22 mouse cellular contexts compared by ENCODE assay signal in the genomic region with DNA sequence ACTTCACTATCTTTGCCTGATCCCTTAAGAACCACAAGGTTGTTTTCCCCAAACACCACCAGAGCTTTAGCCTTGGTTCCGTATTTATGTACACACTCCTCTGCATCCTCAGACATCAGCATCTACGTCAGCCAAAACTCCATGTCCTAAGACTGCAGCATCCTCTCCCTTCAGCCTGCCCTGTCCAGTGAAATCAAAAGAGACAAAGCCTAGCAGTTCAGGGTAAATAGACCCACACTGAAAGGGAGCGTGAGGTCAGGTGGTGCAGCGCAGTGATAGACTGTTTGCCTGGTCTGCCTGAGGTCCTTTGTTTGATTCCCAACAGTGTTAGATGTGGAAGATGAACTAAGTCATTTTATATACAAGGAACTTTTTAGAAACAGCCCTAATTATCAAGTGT. TPM values are rescaled to one million over a fixed set of nuclear protein-coding genes. Genes with fewer than 3 reads are reported as not detected.
A peak's percentile ranks its signal among the peaks of the same experiment; 100 is the strongest.
DNase-seq lines count a peak whose midpoint lies in the region; ATAC-seq and TF ChIP-seq lines count a peak whose summit lies in the region.
"Had no signal": no experiment of that assay in that cellular context is flagged by ENCODE, and none has a peak within 500 bp of the region (broad histone marks: within the 10 kb centered on the region; RNA-seq: fewer than 3 reads in every experiment).

No protein-coding gene starts in this region.

- H3K36me3 ChIP-seq in forebrain, embryonic 10.5 days (replicated peaks) = no peaks in the 10 kb centered on the region
- H3K36me3 ChIP-seq in forebrain, embryonic 16.5 days (ENCODE audit: control insufficient read depth, insufficient read depth) = no peaks in the 10 kb centered on the region
- peaks cover 3% of the 10 kb centered on the region; the same call in 1 of the 2 replicates for H3K36me3 ChIP-seq in hindbrain, embryonic 12.5 days
- H3K36me3 ChIP-seq in hindbrain, postnatal 0 days (ENCODE audit: insufficient read depth, low read length) = no peaks in the 10 kb centered on the region
- no peaks in the 10 kb centered on the region for H3K36me3 ChIP-seq in stomach, embryonic 16.5 days (ENCODE audit: control insufficient read depth, insufficient read depth, low read length)
- no peaks in the 10 kb centered on the region for H3K36me3 ChIP-seq in stomach, postnatal 0 days (ENCODE audit: control insufficient read depth, insufficient read depth, low read length)
- H3K36me3 ChIP-seq: heart, embryonic 15.5 days; liver, embryonic 12.5 days had no signal

- no peak for TF ChIP-seq CTCF in hindbrain, postnatal 0 days (IDR thresholded peaks at IDR 0.05; ENCODE audit: low read depth)
- TF ChIP-seq CTCF in stomach, postnatal 0 days (IDR thresholded peaks at IDR 0.05; ENCODE audit: low read depth) = no peak

- no peak overlapping the region for H3K4me3 ChIP-seq in forebrain, embryonic 10.5 days
- no peak overlapping the region for H3K4me3 ChIP-seq in forebrain, embryonic 16.5 days (replicated peaks; ENCODE audit: low read length)
- no peak overlapping the region for H3K4me3 ChIP-seq in hindbrain, embryonic 12.5 days
- no peak overlapping the region for H3K4me3 ChIP-seq in hindbrain, postnatal 0 days (ENCODE audit: low read length)
- no peak overlapping the region for H3K4me3 ChIP-seq in stomach, embryonic 16.5 days (replicated peaks; ENCODE audit: low read length)
- no peak overlapping the region for H3K4me3 ChIP-seq in stomach, postnatal 0 days (ENCODE audit: low read depth, low read length)
- H3K4me3 ChIP-seq: embryonic facial prominence, embryonic 13.5 days; heart, embryonic 15.5 days; kidney, embryonic 15.5 days; limb, embryonic 12.5 days; liver, embryonic 12.5 days; myocyte had no signal

- H3K4me2 ChIP-seq in forebrain, embryonic 16.5 days (ENCODE audit: low read length) = no peak overlapping the region
- H3K4me2 ChIP-seq in hindbrain, embryonic 12.5 days (replicated peaks) = no peak overlapping the region
- H3K4me2 ChIP-seq in hindbrain, postnatal 0 days (ENCODE audit: low read depth, low read length) = no peak overlapping the region
- H3K4me2 ChIP-seq in stomach, embryonic 16.5 days (ENCODE audit: low read depth, low read length) = no peak overlapping the region
- H3K4me2 ChIP-seq in stomach, postnatal 0 days (replicated peaks; ENCODE audit: low read depth) = no peak overlapping the region
- H3K4me2 ChIP-seq: embryonic facial prominence, embryonic 13.5 days; heart, embryonic 15.5 days; kidney, embryonic 15.5 days; limb, embryonic 12.5 days; liver, embryonic 12.5 days had no signal

- WGBS in forebrain, embryonic 10.5 days = 73% methylated on average over 4 of the region's 4 CpGs
- WGBS in forebrain, embryonic 16.5 days = 52% methylated on average over 4 of the region's 4 CpGs
- WGBS in hindbrain, embryonic 12.5 days = 46% methylated on average over 4 of the region's 4 CpGs
- WGBS in hindbrain, postnatal 0 days = 57% methylated on average over 4 of the region's 4 CpGs
- WGBS in stomach, embryonic 16.5 days = 76% methylated on average over 4 of the region's 4 CpGs
- 72% methylated on average over 4 of the region's 4 CpGs for WGBS in stomach, postnatal 0 days

- no peaks in the 10 kb centered on the region; the same call in 1 of the 2 replicates for H3K9me3 ChIP-seq in forebrain, embryonic 10.5 days
- H3K9me3 ChIP-seq in forebrain, embryonic 16.5 days (ENCODE audit: control insufficient read depth, low read length) = no peaks in the 10 kb centered on the region
- H3K9me3 ChIP-seq in hindbrain, embryonic 12.5 days (replicated peaks) = no peaks in the 10 kb centered on the region
- H3K9me3 ChIP-seq in hindbrain, postnatal 0 days (ENCODE audit: low read length) = no peaks in the 10 kb centered on the region
- H3K9me3 ChIP-seq in stomach, embryonic 16.5 days (replicated peaks; ENCODE audit: control insufficient read depth, low read length) = no peaks in the 10 kb centered on the region
- no peaks in the 10 kb centered on the region for H3K9me3 ChIP-seq in stomach, postnatal 0 days (ENCODE audit: control insufficient read depth, low read length)
- H3K9me3 ChIP-seq: embryonic facial prominence, embryonic 13.5 days; heart, embryonic 15.5 days; kidney, embryonic 15.5 days; limb, embryonic 12.5 days; liver, embryonic 12.5 days had no signal

- H3K27ac ChIP-seq in forebrain, embryonic 10.5 days = peak overlapping the region; percentile 68
- no peak overlapping the region for H3K27ac ChIP-seq in forebrain, embryonic 16.5 days (ENCODE audit: low read length)
- 0 out of 2 replicates have a peak overlapping the region, but pooled peaks have one; percentile 23 for H3K27ac ChIP-seq in hindbrain, embryonic 12.5 days
- no peak overlapping the region; the same call in 1 of the 2 replicates for H3K27ac ChIP-seq in hindbrain, postnatal 0 days
- H3K27ac ChIP-seq in stomach, embryonic 16.5 days (ENCODE audit: low read length) = peak overlapping the region; percentile 58; the same call in 1 of the 2 replicates
- no peak overlapping the region for H3K27ac ChIP-seq in stomach, postnatal 0 days (replicated peaks)
- H3K27ac ChIP-seq: embryonic facial prominence, embryonic 13.5 days; heart, embryonic 15.5 days; kidney, embryonic 15.5 days; limb, embryonic 12.5 days; liver, embryonic 12.5 days had no signal

- H3K27me3 ChIP-seq in forebrain, embryonic 10.5 days (ENCODE audit: poor library complexity, severe bottlenecking) = no peaks in the 10 kb centered on the region
- H3K27me3 ChIP-seq in forebrain, embryonic 16.5 days (replicated peaks; ENCODE audit: control insufficient read depth, insufficient read depth, low read length) = no peaks in the 10 kb centered on the region
- H3K27me3 ChIP-seq in hindbrain, embryonic 12.5 days = no peaks in the 10 kb centered on the region
- H3K27me3 ChIP-seq in hindbrain, postnatal 0 days (ENCODE audit: insufficient read depth, low read length) = no peaks in the 10 kb centered on the region
- H3K27me3 ChIP-seq in stomach, embryonic 16.5 days (ENCODE audit: control insufficient read depth, insufficient read depth, low read length) = no peaks in the 10 kb centered on the region
- H3K27me3 ChIP-seq in stomach, postnatal 0 days (ENCODE audit: control insufficient read depth, insufficient read depth, low read length) = no peaks in the 10 kb centered on the region
- H3K27me3 ChIP-seq: embryonic facial prominence, embryonic 13.5 days; heart, embryonic 15.5 days; kidney, embryonic 15.5 days; limb, embryonic 12.5 days; liver, embryonic 12.5 days had no signal

- DNase-seq in forebrain, embryonic 10.5 days (ENCODE audit: extremely low spot score, low spot score) = no peak
- DNase-seq in hindbrain, postnatal 0 days (ENCODE audit: low spot score) = no peak
- DNase-seq in stomach, postnatal 0 days (ENCODE audit: low spot score) = no peak
- DNase-seq in testis, postnatal 14 days (ENCODE audit: low spot score) = no peak
- DNase-seq: adrenal gland, postnatal 36 days; cerebellum, adult 11-12 months; cerebellum, postnatal 25 days; kidney, postnatal 4 days; lung, adult 2 months; lung, postnatal 4 days; right cerebral cortex, postnatal 4 days; thymus, postnatal 36 days had no signal

- H3K9ac ChIP-seq in forebrain, embryonic 16.5 days (replicated peaks; ENCODE audit: low read depth, low read length) = no peak overlapping the region
- H3K9ac ChIP-seq in hindbrain, embryonic 12.5 days = no peak overlapping the region
- no peak overlapping the region for H3K9ac ChIP-seq in hindbrain, postnatal 0 days (replicated peaks; ENCODE audit: low read length)
- no peak overlapping the region for H3K9ac ChIP-seq in stomach, embryonic 16.5 days (ENCODE audit: low read length)
- H3K9ac ChIP-seq in stomach, postnatal 0 days (ENCODE audit: low read length) = no peak overlapping the region
- H3K9ac ChIP-seq: embryonic facial prominence, embryonic 13.5 days; heart, embryonic 15.5 days; kidney, embryonic 15.5 days; limb, embryonic 12.5 days; liver, embryonic 12.5 days had no signal

- peaks cover 31% of the 10 kb centered on the region for H3K4me1 ChIP-seq in forebrain, embryonic 10.5 days
- peaks cover 14% of the 10 kb centered on the region for H3K4me1 ChIP-seq in forebrain, embryonic 16.5 days (replicated peaks; ENCODE audit: control insufficient read depth, insufficient read depth, low read length)
- peaks cover 18% of the 10 kb centered on the region for H3K4me1 ChIP-seq in hindbrain, embryonic 12.5 days
- 0 out of 2 replicates have a peak, but pooled peaks cover 6% of the 10 kb centered on the region for H3K4me1 ChIP-seq in hindbrain, postnatal 0 days (ENCODE audit: insufficient read depth, low read length)
- peaks cover 14% of the 10 kb centered on the region for H3K4me1 ChIP-seq in stomach, embryonic 16.5 days (ENCODE audit: control insufficient read depth, insufficient read depth, low read length)
- no peaks in the 10 kb centered on the region for H3K4me1 ChIP-seq in stomach, postnatal 0 days (replicated peaks; ENCODE audit: control insufficient read depth, insufficient read depth)
- H3K4me1 ChIP-seq: kidney, embryonic 15.5 days had no signal

- no peak for TF ChIP-seq EP300 in stomach, postnatal 0 days (optimal IDR thresholded peaks at IDR 0.05)

- no peak for ATAC-seq in forebrain, embryonic 16.5 days
- ATAC-seq in hindbrain, embryonic 12.5 days (ENCODE audit: low FRiP score) = no peak
- ATAC-seq in hindbrain, postnatal 0 days = no peak
- no peak for ATAC-seq in stomach, embryonic 16.5 days (ENCODE audit: insufficient read depth, low FRiP score)
- no peak for ATAC-seq in stomach, postnatal 0 days (ENCODE audit: low FRiP score, low TSS enrichment)
- ATAC-seq: intestine, postnatal 0 days; liver, embryonic 12.5 days had no signal

RNA-seq across cellular contexts. Expression of gene Mtmr2, which starts 50.3 kb away (rescaled TPM):
- 77.5 and 77.7 TPM in 2 replicates for polyA plus RNA-seq in forebrain, embryonic 10.5 days (2016; fragmentation: Nextera tagmentation; extraction: Ambion mirVana)
- polyA plus RNA-seq in forebrain, embryonic 16.5 days (2015; fragmentation: Nextera tagmentation; extraction: Ambion mirVana) = 65.7 and 67.0 TPM in 2 replicates
- polyA plus RNA-seq in hindbrain, embryonic 12.5 days (2016; fragmentation: Nextera tagmentation; extraction: Ambion mirVana) = 72.7 and 77.4 TPM in 2 replicates
- 36.9 and 40.8 TPM in 2 replicates for total RNA-seq in hindbrain, postnatal 0 days (2014; rRNA removed)
- polyA plus RNA-seq in hindbrain, postnatal 0 days (2015; fragmentation: Nextera tagmentation; extraction: Ambion mirVana) = 53.6 and 53.8 TPM in 2 replicates
- polyA plus RNA-seq in stomach, embryonic 16.5 days (2015; fragmentation: Nextera tagmentation; extraction: Ambion mirVana) = 65.7 and 70.4 TPM in 2 replicates
- 39.5 TPM in 2 replicates for polyA plus RNA-seq in stomach, postnatal 0 days (2015; fragmentation: Nextera tagmentation; extraction: Ambion mirVana)

Comparison
In these comparisons a context has a peak if more than half of its experiments do, and no peak if none do; other contexts are left out.
1. H3K27ac ChIP-seq: peak in forebrain, embryonic 10.5 days (single experiment), hindbrain, embryonic 12.5 days (single experiment) and stomach, embryonic 16.5 days (single experiment); none in forebrain, embryonic 16.5 days (single experiment), hindbrain, postnatal 0 days (single experiment) and stomach, postnatal 0 days (single experiment).